Mouse (Mus musculus) megakaryocyte-erythroid progenitor cell, adult 5-6 weeks (primary cell): Measurements from ENCODE around the gene Fshb. TPM values are rescaled to one million over a fixed set of nuclear protein-coding genes. Genes with fewer than 3 reads are reported as not detected.
A peak's percentile ranks its signal among the peaks of the same experiment; 100 is the strongest.

Experiments used
- ATAC-seq: replicated peaks from 2 replicates; pipeline ENCODE4 v1.8.0; 2016; ENCODE audit warnings: mild to moderate bottlenecking, inconsistent platforms; ENCODE audit not compliant: severe bottlenecking, poor library complexity, low FRiP score, low TSS enrichment
- total RNA-seq, 2 experiments: library from RNA; stranded (forward) in 1 of 2; stranded (reverse) in 1 of 2; fragments of 200-1000, 215-1000 nt in 1 of 2; fragments of >200 nt in 1 of 2; fragmentation: Nextera tagmentation in 1 of 2; gene quantifications; 2 replicates each; pipeline ENCODE4 v1.2.3; 2014 to 2017

Fshb gene
- total RNA-seq (2014; fragmentation: Nextera tagmentation) (not detected in 2 replicates), total RNA-seq (2017) (not detected in 2 replicates)

- no peak for ATAC-seq
Observed at GRCm38 (mm10) chr2:107059556-107059955, at the start of gene Fshb. TSS of gene Fshb (minus strand) at chr2:107059656.

- no peak for ATAC-seq
Observed at GRCm38 (mm10) chr2:107084256-107084655, 24.8 kb upstream of the Fshb start.

GRCm38 (mm10) chr2:107083071-107083885 lies 23.8 kb upstream of the Fshb start:
- peak; percentile 65; the same call in 1 of the 2 replicates for ATAC-seq

GRCm38 (mm10) chr2:107063260-107063659 lies 3.8 kb upstream of the Fshb start:
- no peak for ATAC-seq

- no peak for ATAC-seq
Observed at GRCm38 (mm10) chr2:107045955-107046354, 13.5 kb downstream of the Fshb start.

GRCm38 (mm10) chr2:107040816-107041215 lies 18.6 kb downstream of the Fshb start:
- ATAC-seq, result no peak

GRCm38 (mm10) chr2:107035980-107036379 lies 23.5 kb downstream of the Fshb start:
- ATAC-seq, result no peak

GRCm38 (mm10) chr2:107024694-107025093 lies 34.8 kb downstream of the Fshb start:
- no peak for ATAC-seq

- ATAC-seq, result no peak
Observed at GRCm38 (mm10) chr2:107022713-107023112, 36.7 kb downstream of the Fshb start.

- no peak for ATAC-seq
Observed at GRCm38 (mm10) chr2:107019331-107019730, 40.1 kb downstream of the Fshb start.

GRCm38 (mm10) chr2:107013161-107013560 lies 46.3 kb downstream of the Fshb start:
- ATAC-seq, result no peak

- ATAC-seq, result no peak
Observed at GRCm38 (mm10) chr2:107012318-107012717, 47.1 kb downstream of the Fshb start.

- ATAC-seq, result no peak
Observed at GRCm38 (mm10) chr2:107010160-107010559, 49.3 kb downstream of the Fshb start.

GRCm38 (mm10) chr2:107006378-107006777 lies 53.1 kb downstream of the Fshb start:
- ATAC-seq, result no peak

Other genes with a start within 250 kb of the Fshb start
- 15.4 and 20.1 TPM in 2 replicates for gene Arl14ep, start 85.2 kb downstream of the Fshb start, total RNA-seq (2014; fragmentation: Nextera tagmentation)
- gene Arl14ep, start 85.2 kb downstream of the Fshb start, total RNA-seq (2017), result 24.9 and 31.2 TPM in 2 replicates
- not detected in 2 replicates for gene Kcna4, start 231.0 kb upstream of the Fshb start, total RNA-seq (2014; fragmentation: Nextera tagmentation)
- not detected in 2 replicates for gene Kcna4, start 231.0 kb upstream of the Fshb start, total RNA-seq (2017)